Mouse (Mus musculus) urinary bladder, postnatal 36 days (tissue): ENCODE measurements at regions not wholly inside any gene's neighbourhood (a gene's known extent, or its start where the extent isn't known, plus 50 kb on each side); places are given as distances from the start of the nearest gene placed in this dataset.

ENCODE experiments used
- DNase-seq, 2 experiments: peaks; one replicate each; pipeline ENCODE4 v3.0.0; 2022; ENCODE audit warnings: low spot score in 2 of 2, mixed read lengths in 1 of 2

GRCm38 (mm10) chr3:34377913-34378312 lies 272.3 kb upstream of the Sox2 start:
- DNase-seq = no peak

DNA sequence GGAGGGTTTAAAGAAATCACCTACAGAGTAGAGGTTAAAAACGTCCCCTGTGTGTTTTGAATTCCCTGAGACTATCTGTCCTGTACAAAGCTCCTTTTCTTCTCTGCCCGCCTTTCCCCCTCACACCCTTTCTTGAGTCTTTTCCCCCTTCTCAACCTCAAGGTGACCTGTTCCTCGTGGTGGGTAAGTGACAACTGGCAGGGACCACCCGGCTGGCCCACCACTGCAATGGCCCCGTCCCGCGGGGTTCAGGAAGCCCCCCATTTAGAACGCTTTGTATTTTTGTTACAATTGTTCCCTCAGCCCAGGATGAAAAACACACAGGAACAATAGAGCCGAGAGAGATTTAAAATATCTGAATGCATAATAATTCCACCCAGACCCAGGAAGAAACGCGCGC lies 272.9 kb upstream of the Sox2 start:
- DNase-seq = no peak

DNA sequence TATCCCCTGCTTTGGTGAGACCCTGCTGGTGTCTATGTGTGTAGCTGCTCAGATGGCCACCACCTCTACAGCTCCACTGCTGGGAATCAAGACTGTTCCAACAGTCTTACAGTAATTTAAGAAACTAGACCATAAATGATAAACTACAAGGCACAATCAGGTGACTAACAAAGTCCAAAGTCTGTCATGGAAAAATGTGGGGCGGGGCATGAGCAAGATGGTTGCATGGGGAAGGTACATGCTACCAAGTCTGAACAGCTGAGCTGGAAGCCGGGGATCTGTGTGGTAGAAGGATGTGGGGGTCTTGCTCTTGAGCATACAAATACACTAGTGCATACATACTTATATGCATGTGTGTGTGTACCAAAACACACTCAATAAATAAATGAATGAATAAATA lies 278.8 kb upstream of the Sox2 start:
- DNase-seq = no peak

DNA sequence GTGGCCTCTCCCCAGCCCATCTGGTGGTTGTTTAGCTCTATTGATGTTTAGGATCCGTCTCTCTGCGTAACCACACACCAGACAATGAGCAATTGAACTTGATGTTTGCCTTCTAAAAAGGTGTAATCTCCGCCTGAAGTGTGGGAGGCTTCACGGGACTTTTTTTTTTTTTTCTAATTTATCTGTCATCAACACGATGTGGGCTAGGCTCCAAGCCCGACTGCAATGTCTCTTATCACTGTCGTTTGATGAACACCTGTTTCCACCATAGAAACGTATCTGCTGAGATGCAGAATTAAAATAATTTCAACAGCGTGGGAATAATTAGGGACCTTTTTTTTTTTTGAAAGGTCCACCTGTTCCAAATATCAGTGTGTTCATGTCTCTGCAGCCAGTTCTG lies 257.0 kb upstream of the Dnajc19 start:
- DNase-seq = no peak

- no peak for DNase-seq
Measured at GRCm38 (mm10) chr3:34333555-34333954, 252.4 kb upstream of the Dnajc19 start.

DNA sequence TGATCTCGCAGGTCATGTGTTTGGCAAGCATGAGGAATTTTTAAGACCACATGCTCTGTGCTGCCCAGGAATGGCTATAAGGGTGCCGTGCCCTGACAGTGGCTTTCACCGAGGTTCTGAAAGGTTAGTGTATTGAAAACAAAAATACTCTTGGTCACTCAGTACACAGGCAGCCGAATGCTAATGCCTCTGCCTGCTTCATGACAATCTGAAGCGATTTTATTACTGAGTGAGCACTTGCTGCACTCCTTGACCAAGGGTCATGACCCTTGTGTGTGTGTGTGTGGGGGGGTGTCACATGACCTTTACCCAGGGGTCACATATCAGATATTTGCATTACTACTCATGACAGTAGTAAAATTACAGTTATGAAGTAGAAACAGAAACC lies 250.8 kb upstream of the Dnajc19 start:
- no peak for DNase-seq

GRCm38 (mm10) chr3:34330970-34331888 lies 250.1 kb upstream of the Dnajc19 start:
- DNase-seq = no peak

DNA sequence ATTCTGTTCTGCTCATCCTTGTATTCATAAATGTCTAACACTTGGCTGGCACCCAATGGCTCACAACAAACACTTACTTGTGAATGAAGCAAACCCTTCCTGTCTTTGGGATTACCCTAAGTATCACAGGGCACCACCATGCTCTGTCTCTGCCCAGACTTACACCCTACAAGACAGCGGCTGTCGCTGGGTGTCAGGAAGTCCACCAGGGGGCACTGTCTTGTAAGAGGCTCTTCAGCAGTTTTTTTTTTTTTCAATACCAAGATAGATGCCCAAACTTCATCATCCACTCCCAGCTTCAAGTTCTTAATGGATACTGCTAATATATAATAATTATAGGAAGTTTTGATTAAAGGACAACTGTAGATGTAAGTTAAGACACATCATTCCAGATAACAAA lies 247.7 kb upstream of the Dnajc19 start:
- DNase-seq = peak in 1 of 2 experiments; percentile 4

GRCm38 (mm10) chr3:34325669-34326068 lies 244.5 kb upstream of the Dnajc19 start:
- no peak for DNase-seq

GRCm38 (mm10) chr3:34322527-34323210 lies 241.5 kb upstream of the Dnajc19 start:
- no peak for DNase-seq

DNA sequence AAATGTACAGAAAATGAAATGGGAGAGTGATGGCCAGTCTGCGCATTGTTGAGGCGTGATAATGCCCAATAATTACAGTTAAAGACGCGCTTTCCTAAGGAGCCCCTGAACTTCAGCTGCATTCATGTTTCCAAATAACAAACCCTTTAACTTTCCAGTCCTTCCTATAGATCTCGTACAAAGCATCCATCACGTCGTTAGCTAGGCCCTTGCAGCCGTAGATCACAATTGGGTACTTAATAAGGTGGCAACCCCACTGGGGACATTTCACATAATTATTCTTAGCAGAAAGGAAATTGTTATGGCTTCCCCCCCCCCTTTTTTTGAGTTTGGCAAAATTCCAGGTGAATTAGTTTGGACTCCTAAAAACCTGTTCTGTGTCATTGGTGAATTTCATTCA lies 233.7 kb upstream of the Dnajc19 start:
- DNase-seq = no peak

- no peak for DNase-seq
Measured at GRCm38 (mm10) chr3:34314393-34314792, 233.3 kb upstream of the Dnajc19 start.

GRCm38 (mm10) chr3:34311944-34312343 lies 230.8 kb upstream of the Dnajc19 start:
- DNase-seq = no peak

- no peak for DNase-seq
Measured at GRCm38 (mm10) chr3:34299637-34300036, 218.5 kb upstream of the Dnajc19 start.

GRCm38 (mm10) chr3:34287836-34288235 lies 206.7 kb upstream of the Dnajc19 start:
- DNase-seq = no peak

DNA sequence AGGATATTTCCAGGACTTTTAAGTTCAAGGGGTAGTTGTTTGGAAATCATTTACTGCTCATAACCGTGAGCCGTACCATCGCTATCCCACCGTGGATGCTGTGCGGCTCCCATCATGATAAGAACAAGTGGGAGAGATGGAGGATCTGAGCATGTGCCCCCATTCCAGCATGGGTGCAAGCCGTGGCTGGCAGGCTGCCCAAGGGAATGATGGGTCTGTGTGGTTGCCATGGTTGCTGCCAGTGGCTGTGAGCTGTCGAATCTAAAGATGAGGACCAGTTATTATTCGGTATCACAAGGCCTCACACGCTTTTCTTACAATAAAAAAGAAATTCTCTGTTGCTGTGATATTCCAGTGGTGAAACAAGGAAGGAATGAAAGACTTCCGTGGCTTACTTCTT lies 189.0 kb upstream of the Dnajc19 start:
- DNase-seq = no peak

- no peak for DNase-seq
Measured at GRCm38 (mm10) chr3:34266462-34266861, 185.3 kb upstream of the Dnajc19 start.

GRCm38 (mm10) chr3:34264811-34265210 lies 183.7 kb upstream of the Dnajc19 start:
- no peak for DNase-seq

- no peak for DNase-seq
Measured at GRCm38 (mm10) chr3:34252730-34253337, 171.7 kb upstream of the Dnajc19 start.

DNA sequence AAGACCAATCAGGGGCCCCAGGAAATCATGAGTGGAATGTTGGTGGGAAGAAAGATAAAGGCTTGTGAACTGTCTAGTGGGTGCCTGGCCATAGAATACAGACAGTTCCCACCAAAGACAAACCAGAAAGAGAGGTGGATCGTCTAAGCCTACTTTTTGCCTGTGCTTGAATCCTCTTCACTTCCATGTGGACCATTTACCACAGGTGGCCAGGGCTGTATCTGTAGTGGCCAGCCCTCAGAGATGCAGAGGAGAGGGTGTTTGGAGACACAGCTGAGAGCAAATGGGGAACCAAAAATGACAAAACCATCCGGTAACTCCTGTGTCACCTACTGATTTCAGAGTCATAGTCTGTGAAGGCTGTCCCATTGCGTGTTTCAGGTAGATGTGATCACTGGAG lies 161.0 kb upstream of the Dnajc19 start:
- DNase-seq = no peak

DNA sequence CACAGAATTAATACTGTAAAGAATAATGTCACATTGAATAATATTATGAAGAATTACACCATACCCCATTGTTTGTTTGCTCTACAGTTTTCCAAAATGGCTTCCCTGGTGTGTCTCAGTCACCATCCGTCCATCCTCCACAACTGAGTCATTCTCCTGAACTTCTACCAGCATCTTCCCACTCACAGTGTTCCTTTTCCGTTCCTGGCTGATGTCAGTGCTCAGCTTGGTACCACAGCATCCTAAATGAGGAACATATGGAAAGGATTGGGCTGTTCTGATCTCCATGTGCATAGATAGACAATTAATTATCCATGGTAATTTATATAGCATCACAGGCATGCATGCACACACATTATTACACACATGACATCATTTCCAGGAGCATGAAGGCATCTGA lies 158.9 kb upstream of the Dnajc19 start:
- no peak for DNase-seq

DNA sequence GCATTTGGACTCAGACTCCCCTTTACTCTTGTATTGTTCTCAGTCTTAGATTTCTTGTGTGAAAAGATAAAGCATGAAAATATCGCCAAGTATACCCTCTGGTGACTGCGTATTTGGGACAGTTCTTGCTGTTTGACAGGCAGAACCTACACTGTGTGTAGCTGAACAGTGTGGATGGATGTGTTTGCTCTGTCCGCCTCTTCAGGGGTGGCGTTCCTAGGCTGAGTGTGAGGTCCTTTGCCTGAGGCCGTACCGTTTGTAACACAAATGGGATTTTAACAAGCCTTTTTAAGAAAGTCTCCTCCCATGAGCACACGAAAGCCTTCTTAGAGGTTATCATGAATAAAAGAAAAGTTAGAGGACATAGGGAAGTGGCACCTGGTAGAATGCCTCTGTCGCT lies 153.3 kb upstream of the Dnajc19 start:
- no peak for DNase-seq
